Mouse (Mus musculus) monocyte, adult 59 days (primary cell): Measurements from ENCODE around the gene Obsl1. TPM values are rescaled to one million over a fixed set of nuclear protein-coding genes. Genes with fewer than 3 reads are reported as not detected.

Source experiments
- total RNA-seq, 2 experiments: library from RNA; stranded (reverse); gene quantifications; one replicate each; pipeline ENCODE4 v1.2.4; 2023

Obsl1 gene
- not detected for total RNA-seq

DNA sequence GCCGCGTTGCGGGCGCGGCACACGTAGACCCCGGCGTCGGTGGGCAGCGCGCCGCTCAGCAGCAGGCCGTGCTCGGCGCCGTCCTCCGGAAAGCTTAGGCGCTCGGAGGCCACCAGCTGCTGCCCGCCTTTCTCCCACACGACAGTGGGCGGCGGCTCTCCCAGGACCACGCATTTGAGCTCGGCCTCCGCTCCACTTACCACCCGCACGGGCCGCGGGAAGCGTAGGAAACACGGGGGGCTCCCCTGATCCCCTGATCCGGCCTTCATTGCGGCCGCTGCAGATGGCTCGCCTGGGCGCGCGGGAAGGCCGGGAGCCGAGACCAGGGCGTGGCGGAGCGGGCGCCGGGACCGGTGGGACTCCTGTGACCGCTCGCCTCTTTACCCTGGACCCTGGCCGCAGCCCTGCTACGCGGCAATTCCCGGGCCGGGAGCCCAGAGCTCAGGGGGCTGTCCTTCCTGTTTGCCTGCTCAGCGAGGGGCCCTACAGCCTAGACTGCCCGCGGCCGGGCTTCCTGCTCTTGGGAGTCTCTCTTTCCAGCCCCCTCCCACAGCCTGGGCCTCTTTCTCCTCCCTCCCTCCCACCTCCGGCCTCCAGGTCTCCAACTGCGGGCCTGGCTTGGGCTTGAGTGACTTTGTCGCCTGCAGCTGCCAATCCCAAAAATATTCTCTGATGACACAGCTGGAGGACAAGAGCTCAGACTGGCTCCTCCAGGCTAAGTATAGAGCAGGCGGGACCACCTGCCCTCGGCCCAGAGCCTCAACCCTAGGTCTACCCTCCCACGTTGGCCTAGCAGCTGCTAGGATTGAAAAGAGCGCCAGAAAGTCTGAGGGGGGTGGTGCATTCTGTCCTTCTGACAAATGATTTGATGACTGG is at the start of gene Obsl1:
TSS of gene Obsl1 (minus strand) at position 497 of the 876 bp plus-strand sequence.

DNA sequence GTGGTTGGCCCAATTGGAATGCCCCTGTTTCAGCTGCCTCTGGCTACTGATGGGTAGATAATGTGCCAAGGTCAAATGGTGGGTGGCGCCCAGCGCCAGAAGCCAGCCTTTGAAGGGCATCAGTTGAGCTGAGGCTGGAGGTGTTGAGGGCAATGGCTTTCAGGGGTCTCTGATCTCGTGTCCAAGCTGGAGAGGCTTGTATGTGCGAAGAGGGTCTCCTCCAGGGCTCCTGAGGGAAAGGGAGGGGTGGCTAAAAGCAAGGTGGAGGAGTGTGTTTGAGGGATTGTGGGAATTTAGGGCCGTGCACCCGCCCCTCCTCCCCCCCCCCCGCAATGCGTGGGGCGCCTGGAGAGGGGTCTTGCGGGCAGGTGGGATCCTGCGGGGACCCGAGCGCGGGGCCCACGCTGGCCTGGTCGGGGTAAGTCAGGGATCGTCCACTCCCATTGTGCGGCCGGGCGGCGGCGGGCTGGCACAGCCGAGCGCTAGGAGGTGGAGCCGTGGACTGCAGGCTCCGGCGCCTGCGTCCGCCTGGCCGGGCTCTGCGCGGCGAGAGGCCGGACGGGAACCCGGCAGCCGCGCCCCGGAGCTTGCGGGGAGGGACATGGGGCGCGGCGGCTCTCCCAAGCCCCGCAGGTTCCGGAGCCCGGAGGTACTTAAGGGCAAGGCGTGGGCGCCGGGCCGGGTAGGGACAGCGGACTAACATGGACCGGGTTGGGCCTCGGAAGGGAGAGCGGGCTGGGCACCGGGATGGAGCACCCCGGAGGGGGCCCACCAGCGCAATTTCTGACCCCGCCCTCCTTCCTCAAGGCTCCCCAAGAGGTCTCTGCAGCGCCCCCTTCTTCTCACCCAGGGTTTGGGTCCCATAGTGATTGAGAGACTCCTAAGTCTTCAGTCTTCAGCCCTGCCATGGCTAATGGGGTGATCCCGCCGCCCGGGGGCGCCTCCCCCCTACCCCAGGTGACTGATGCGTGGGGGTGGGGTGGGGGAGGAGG is 40.0 kb upstream of the Obsl1 start, which contains the start of gene Slc4a3:
TSS of gene Slc4a3 (plus strand) at position 302 of the 992 bp plus-strand sequence.

DNA sequence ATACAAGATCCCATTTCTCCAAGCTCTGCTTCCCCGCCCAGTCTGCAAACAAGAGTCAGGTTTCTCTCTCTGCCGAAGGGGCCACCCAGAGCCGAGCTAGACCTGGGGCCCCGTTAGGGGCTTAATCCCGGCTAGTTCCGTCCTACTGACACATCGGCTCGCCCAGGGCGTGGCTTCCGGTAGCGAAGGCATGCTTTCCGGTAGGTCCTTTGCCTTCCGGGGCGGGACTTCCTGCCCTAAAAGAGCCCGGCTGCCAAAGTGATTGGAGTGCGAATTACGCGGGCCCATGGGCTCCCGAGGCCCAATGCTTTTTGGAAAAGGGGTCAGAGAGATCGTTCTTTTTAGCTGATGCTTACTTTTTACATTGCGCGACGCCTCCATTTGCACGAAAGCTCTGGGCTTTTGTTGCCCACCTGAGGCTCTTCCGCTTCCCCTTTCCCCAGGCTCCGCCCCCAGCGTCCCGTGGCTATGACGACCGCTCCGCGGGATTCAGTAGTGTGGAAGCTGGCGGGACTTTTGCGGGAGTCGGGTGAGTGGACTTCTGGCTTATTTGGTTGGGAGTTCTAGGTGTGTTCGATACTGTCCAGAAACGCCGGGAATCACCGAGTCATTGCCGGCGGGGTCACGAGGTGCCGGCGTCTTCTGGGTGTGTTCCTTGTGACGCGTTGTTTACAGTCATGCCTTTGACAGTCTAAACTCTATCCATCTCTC is 15.2 kb upstream of the Obsl1 start, which contains the start of gene Stk11ip:
TSS of gene Stk11ip (plus strand) at position 209 of the 711 bp plus-strand sequence.

DNA sequence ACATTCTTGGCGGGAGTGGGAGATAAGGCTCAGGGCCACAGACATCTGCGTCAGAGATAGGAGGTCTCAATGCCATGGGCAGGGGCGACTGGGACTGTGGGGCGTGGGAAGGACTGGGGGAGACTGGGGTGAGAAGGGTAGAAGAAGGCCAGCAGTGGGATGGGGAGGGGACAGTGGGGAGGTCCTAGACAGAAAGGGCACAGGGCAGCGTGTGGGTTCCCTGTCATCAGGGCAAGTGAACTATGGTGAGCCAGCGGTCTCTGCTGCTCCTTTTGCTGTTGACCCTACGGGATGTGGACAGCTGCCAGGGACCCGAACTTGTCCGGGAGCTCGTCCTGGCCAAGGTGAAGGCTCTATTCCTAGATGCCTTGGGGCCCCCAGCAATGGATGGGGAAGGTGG is 754 bp upstream of the Obsl1 start, which contains the start of gene Inha:
TSS of gene Inha (plus strand) at position 72 of the 400 bp plus-strand sequence.

GRCm38 (mm10) chr1:75478916-75479634 is 27.2 kb downstream of the Obsl1 start, which contains the start of the genes Chpf and Tmem198:
TSS of gene Chpf (minus strand) at chr1:75479307.
TSS of gene Tmem198 (plus strand) at chr1:75479532.

GRCm38 (mm10) chr1:75450314-75451005 is 55.8 kb downstream of the Obsl1 start, which contains the start of gene Asic4:
TSS of gene Asic4 (plus strand) at chr1:75450436.

DNA sequence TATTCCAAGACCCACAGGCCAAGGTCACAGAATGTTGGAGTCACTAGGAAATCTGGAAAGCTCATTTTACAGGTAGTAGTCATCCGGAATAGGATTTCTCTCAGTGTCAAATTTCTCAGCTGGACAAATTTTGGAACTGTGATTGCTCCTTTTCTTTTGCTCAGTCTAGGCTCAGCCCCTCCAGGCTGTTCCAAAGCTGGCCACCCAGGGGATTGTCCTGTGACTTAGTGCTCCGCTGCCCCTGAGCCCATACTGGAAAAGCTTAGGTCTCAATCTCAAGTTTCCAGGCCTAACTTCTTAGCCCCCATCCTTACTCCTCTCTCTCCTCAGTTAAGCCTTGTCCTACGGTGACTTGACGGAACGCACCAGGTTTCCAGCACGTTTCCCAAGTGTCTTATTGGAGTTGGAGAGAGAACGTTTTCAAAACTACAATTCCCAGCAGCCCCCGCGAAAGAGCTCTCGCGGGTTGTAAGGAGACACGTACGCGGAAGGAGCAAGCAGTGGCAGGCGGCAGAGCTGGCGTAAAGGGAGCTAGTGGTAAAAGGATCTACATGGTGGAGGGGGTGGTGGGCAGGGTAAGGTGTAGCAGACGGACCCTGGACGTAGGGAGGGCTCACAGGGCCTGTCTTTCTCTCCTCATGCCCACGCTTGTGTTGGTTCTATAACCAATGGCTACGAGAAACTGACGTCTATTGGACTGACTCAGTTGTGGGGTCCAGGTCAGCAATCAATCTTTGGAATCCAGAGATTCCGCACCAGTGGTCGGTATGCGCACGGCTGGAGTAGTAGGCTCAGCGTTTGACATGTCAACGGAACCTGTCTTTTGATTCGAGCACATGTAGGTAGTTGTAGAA is 70.5 kb downstream of the Obsl1 start, which contains the start of gene Gmppa:
TSS of gene Gmppa (plus strand) at position 456 of the 854 bp plus-strand sequence.

Other genes starting within 250 kb of the Obsl1 start
- not detected for gene Ptprn, start 241.9 kb downstream of the Obsl1 start, total RNA-seq
- gene Resp18, start 228.0 kb downstream of the Obsl1 start, total RNA-seq: not detected
- 10 to 100 TPM; 39.5 to 46.6 TPM for gene Dnpep, start 188.5 kb downstream of the Obsl1 start, total RNA-seq
- under 1 TPM in 1 of 2 experiments, not detected in 1; 0.42 TPM for gene Des, start 146.1 kb downstream of the Obsl1 start, total RNA-seq
- gene Speg, start 131.2 kb downstream of the Obsl1 start, total RNA-seq: not detected
- 10 to 100 TPM; 70.8 to 74.7 TPM for gene Gmppa, start 70.5 kb downstream of the Obsl1 start, total RNA-seq
- not detected for gene Asic4, start 56.0 kb downstream of the Obsl1 start, total RNA-seq
- 1 to 10 TPM; 2.8 to 3.0 TPM for gene Chpf, start 27.1 kb downstream of the Obsl1 start, total RNA-seq
- gene Tmem198, start 26.9 kb downstream of the Obsl1 start, total RNA-seq: under 1 TPM in 1 of 2 experiments, not detected in 1; 0.29 TPM
- gene Inha, start 625 bp upstream of the Obsl1 start, total RNA-seq: not detected
- gene Stk11ip, start 15.1 kb upstream of the Obsl1 start, total RNA-seq: 10 to 100 TPM; 68.5 to 73.7 TPM
- under 1 TPM in 1 of 2 experiments, not detected in 1; 0.94 TPM for gene Slc4a3, start 39.8 kb upstream of the Obsl1 start, total RNA-seq